Mouse (Mus musculus) common myeloid progenitor, adult 5-6 weeks (primary cell): ENCODE results near the gene Gm42715. TPM values are rescaled to one million over a fixed set of nuclear protein-coding genes. Genes with fewer than 3 reads are reported as not detected.
"Not testable (repeated sequence)": the region's sequence is repeated elsewhere in the genome, so short reads cannot be mapped to it uniquely, and the experiment has no call there.

ENCODE experiments used
- ATAC-seq: replicated peaks from 2 replicates; pipeline ENCODE4 v1.8.0; 2016; ENCODE audit warnings: low read depth, mild to moderate bottlenecking, moderate TSS enrichment, inconsistent platforms; ENCODE audit not compliant: poor library complexity, severe bottlenecking
- total RNA-seq: library from RNA; stranded (forward); fragments of 200-1000, 187-1606 nt; gene quantifications from 2 replicates; pipeline ENCODE4 v1.2.3, GENCODE M21; 2017

Gene Gm42715
- 11.2 and 11.9 TPM in 2 replicates for total RNA-seq

DNA sequence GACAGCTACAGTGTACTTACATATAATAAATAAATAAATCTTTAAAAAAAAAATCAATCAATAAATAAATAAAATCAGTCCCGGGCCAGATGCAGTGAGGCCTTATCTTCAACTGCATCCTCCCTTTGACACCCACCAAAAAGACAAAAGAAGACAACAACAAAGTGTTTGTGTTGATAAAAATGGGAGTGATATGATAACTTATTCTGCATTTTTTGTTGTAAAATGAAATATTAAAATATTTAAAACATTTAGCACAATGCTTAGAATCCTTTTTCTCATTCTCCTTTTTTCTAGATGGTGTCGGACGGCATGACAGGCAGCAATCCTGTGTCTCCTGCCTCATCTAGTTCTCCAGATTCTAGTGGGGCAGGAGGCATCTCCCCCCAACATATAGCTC lies at the start of gene Gm42715:
Gene Gm42715, plus strand, starts transcription at position 301 of the 400 bp plus-strand sequence.
- no peak for ATAC-seq

DNA sequence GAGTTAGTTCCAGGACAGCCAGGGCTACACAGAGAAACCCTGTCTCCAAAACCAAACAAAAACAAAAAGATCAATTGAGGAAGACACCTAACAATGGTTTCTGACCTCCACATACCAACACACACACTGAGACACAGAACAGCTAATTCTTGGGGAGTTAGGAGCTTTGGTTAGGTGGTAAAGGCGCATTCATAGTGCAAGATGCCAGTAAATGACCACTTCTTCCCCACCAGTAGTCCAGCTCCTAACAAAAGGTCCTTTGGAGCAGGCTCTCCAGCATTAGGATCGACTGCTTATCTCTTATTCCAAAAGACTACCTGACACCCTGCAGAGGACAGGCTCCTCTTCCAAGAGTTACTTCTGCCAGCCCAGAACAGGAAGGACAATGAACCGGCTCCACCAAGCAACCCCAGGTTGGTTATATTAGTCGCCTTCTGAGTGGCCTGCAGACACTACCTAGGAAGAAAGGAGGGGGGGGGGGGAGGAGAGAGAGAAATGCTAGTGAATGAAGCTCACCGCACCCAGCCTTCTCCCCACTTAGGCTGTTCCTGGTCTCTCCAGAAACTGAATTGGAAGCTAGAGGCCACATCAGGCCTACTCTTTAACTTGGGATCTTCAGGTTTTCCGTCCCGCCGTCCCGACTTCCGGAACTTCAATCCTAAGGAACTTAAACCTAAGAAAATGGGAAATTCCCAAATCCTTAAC lies 49.2 kb upstream of the Gm42715 start:
- ATAC-seq = 0 out of 2 replicates have a peak, but pooled peaks have one; percentile 19

DNA sequence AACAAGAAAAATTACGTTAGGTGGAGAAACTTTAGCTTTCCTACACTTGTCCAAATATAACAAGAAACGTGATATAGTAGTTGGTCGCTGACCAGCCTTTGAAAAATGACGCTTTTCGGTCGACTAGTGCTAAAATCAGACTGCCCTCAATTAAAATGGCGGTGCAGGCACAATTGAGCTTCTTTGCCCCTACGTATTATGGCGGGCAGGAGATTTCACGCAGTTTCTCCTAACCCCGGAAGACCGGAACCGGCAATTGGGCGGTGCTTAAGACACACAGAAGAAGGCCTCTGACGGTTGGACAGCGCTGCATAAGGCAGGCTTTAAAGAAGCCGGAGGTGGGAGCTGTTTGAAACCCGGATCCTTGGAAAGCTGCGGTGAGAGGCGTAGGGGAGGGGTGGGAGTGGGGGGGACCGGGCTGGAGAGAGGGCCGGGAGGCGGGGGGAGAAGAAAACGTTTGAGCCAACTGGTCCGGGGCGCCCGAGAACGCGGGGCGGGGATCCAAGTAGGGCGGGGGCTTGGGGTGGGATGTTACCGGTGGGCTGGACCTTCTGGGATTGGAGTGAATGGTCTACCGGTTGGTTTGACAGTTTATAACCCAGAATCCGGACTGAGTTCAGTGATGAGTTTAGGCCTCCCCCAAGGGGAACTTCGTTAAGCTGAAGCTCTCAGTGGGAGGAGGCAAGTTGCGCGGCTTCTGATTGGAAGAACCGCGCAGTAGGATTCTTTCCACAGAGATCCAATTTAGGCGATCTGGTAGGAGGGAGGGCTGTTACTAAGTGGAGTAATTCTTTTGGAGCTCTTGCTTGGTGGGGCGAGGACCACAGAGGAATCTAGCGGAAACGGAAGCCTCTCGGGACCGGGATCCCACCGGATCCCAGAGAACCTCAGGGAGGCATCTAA lies 48.4 kb upstream of the Gm42715 start:
- ATAC-seq = peak; percentile 86

DNA sequence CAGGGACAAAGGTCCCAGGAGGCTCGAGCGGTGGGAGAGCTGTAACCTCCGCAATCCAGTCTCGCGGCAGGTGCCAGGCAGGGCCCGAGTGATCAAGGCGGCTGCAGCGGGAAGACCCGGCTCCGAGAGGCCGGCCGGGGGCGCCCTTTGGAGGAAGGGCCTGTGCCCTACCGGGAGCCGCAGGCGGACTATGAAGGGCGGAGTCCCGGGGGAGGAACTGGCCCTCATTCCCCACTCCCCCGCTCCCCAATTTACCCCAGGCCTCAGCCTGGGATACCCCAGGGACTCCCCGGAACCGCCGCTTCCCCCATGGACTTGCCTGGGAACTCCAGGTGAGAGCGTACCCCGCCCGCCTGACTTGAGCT lies 47.8 kb upstream of the Gm42715 start:
- ATAC-seq = peak; percentile 27; the same call in 1 of the 2 replicates

DNA sequence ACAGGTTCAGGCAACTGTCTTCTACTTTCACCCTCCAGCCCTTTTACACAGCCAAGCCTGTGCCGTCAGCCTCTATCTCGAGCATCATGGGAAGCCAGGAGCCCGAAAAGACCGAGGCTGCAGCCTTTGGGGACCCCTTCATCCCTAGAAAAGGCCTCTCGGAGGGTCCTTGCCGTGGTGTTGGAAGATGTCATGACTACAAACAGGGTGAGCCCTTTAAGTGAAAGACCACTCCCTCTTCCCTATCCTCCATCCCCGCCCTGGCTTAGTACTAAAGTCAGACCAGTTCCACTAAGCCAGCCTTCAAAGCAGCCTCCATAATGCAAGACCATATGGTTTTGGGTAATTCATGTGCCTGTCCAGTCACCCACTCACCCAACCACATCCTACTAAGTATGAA lies 47.3 kb upstream of the Gm42715 start:
- no peak for ATAC-seq

DNA sequence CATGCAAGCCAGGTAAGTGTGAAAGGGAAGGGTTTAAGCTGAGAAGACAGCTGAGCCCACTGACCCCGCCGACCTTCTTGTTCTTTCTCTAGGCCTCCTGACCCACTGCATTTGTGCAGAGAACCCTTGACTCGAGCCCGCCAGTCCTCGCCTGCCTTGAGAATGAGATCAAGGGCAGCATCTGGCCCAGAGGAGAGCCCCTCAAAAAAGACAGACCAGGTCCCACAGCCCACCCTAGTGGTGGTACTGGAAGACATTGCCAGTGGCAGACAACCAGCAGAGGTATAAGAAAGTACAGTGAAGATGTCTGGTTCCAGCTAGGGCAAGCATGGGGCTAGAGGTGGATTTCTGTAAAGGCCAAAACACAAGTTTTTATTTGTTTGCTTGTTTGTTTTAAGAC lies 45.7 kb upstream of the Gm42715 start:
- no peak for ATAC-seq

DNA sequence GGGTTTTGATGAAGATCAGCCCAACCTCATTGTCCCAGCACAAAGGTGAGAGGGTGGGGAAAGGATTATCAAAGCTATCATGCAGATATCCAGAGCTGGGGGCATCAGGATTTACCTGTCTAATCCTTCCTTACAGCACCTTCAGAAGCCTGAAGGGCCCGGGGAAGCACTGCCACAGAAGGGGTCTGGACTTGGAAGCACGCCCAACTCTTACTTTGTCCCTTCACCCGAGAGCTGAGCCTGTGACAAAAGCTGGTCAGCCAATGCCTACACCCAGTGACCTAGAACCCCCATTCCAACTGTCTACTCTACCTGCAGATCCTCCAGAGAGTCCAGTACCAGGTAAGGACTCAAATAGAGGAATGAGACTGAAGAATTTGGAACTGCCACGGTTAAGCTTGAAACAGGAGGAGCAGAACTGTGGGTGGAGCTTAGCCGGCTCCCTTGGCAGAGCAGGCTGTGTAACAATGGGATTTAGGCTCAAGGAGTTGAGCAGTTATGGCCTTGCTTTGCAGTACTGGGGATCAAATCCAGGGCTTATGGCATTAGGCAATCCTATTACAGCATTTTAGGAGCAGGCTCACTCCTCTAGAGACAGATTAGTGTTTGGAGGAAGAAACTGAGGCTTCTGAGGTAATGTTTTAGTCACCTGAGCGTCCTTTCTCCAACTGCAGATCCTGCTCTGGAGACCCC lies 44.9 kb upstream of the Gm42715 start:
- ATAC-seq = no peak

DNA sequence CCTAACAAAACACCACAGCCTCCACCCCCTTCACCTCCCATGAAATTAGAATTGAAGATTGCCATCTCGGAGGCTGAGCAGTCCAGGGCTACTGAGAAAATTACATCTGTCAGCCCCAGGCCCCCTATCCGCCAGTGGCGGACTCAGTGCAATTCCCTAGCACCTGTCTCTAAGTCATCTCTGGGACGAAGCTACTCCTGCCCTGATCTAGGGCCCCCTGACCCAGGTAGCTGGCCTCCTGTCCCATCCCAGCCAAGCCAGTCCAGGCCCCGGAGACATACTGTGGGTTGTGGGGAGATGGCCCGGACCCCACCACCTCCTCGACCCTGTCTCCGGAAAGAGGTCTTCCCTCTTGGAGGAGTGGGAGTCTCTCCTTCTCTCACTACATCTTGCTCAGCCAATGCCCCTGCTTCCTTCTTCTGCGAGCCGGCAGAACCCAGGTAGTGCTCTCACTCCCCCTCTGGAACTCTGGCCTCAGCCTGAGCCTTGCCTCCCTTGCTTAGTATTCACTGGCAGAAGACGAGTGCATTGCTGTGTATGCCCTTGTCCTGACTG lies 44.1 kb upstream of the Gm42715 start:
- no peak for ATAC-seq

DNA sequence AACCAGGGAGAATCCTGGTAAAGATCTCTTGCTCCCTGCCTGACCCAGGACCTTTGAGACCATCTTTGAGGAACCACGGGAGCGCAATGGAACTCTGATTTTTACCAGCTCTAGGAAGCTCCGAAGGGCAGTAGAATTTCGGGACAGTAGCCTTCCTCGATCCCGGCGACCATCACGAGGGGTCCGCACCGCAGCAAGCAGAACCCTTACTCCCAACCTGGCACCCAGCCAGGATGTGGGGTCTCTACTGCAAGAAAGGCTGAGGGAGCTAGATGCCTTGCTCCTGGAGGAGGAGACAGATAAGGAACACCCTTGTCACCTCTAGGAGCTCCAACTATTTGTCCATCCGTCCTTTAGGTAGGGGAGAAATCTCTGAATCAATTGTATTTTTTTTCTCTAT lies 43.0 kb upstream of the Gm42715 start:
- no peak for ATAC-seq

DNA sequence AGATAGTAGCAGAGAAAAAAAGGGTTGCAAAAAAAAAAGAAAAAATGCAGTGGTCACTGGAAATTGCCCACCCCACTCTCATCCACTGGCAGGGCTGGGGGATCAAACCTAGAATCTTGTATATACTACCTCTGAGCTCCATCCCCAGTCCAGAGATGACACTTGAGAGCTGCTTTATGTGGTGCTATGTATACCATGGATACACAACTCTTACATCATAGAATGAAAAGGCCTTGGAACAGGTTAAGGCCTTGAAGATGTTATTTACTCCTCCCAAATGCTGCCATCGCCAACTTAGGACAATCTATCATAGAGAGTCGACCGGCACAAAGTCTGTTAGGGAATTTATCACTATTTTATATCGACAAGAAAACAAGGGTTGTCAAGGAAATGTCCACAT lies 42.5 kb upstream of the Gm42715 start:
- no peak for ATAC-seq

DNA sequence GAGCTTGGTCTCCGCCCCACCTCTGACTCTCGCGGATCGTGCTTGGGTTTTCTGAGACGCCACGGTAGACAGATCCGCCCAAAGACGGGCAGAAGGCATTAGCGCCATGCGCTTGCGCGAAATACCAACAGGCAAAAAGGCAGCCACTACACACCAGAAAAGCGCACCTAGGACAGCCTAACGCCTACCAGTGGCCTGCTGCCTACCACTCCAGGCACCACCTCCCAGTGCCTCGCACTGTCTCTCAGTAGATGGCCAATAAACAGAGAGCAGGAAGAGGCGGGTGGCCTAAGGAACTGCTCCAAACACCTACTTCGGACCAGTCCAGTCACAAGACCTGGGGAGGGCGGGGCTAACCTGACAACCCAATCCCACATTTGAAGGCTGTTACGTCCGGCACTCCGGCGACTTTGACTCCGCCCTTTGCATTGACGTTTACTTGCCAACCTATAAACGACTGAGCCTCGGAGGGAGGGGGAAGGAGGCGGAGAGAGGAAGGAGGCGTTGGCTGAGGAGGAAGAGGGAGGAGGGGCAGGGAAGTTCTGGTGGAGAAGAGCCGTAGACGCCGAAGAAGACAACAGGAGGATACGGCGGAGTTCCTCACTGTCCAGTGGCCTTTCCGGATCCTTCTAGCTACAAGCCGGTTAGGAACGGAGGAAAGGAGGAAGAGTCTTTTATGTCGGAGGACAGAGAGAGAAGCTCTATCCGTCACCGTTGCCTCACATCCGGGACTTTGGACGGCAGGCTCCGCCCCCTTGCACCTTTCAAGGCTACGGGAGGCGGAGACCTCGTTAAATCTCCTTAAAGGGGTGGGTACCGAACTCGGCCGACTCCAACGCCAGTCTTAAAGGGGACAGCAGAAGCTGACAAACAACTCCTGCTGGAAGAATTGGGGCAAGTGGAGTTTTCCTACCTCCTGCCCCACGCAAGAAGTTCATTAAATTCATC lies 41.4 kb upstream of the Gm42715 start:
- peak; percentile 81 for ATAC-seq

DNA sequence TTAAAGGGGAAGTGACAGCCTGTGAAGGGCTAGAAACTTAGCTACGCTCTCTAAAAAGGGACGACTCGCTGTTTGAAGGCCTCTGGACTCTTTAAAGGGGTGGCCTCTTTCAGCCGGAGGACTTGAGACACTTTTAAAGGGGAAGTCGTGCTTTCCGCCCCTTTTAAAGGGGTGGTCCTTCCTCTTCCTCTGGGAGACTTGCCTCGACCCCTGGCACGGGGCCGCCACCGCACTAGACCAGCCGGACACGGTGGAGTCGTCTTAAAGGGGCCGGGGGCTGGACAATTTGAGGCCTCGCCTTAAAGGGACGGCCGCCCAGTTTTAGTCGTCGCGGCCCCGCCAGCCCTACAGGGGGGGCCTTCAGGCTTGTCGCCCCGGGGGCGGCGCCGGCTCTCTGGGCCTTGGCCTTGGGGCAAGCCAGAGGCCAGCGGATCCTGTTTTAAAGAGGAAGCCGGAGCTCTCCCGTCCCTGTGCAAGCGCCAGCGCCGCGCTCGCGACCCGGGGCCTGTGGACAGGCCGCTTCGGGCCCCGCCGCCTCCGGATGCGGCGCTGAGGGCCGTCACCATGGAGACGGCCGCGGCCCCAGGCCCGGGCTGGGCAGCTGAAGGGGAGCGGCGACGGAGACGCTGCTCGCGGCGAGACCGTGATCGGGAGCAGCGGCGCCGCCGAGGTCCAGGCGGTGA lies 40.6 kb upstream of the Gm42715 start, which contains the start of gene Fbrs:
Gene Fbrs, plus strand, starts transcription at position 565 of the 683 bp plus-strand sequence.
- ATAC-seq = peak; percentile 51

DNA sequence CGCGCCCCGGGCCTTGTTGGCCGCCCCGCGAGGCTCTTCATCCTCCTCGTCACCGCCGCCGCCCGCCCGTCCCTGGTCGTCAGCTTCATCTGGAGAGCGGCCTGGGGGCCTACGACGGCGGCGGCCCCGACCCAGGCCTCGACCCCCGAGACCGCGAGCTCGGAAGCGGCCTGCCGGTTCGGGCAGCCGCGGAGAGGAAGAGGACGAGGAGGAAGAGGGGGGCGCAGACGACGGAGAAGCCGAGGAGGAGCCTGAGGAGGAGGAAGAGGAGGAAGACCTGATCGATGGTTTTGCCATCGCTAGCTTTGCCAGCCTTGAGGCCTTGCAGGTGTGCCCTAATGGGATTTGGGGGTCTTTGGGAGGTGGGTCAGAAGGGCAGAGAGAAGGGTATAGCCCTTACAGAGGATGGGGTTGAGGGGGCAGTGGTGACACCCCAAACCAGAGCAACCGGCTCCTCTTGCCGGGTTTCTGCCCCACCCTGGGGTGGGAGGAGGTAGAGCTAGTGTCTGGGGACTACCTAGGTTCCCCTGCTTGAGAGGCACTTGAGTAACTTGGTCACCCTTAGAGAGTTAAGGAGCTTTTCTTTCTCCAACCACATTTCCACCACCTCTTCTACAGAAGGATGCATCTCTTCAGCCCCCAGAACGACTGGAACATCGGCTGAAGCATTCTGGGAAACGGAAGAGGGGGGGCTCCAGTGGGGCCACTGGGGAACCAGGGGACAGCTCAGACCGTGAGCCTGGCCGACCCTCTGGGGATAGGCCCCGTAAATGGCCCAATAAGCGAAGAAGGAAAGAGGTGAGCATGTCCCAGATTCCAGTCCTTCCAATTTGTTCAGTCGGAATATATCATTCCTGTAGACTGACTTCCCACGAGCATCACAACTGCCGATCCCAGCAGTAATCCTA lies 39.8 kb upstream of the Gm42715 start:
- no peak for ATAC-seq

DNA sequence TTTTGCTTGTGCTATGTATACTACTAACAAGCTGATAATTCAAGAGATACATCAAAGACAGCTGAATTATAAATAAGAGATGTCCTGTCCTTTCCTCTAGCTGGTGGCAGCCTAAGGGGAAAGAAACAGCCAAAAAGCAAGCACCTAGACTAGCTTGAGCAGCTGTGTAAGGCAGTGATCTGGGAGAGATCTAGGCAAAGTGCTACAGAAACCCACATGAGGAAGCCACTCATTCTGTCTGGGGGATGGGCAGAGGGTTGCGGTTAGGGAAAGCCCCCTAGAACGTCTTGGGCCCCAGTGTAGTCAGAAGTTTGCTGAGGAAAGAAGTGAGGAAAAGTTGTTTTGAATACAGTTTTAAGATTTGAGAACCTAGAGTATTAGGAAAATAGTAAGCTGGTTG lies 39.1 kb upstream of the Gm42715 start:
- no peak for ATAC-seq

DNA sequence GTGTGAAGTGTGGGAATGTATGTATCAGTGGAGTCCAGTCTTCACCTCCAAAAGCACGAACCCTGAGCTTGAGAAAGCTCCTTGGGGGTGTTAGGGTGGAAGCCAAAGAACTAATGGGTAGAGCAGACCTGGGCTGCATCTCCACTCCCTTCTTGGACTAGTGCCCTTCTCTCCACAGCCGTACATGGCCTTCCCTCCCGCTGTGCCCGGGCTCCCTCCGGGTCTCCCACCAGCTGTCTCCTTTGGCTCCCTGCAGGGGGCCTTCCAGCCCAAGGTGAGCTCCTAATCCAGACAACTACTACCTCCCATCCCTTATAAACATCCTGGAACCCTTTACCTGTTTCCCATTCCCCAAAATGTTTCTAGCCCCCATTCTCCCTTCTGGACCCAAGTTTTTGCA lies 34.0 kb upstream of the Gm42715 start:
- ATAC-seq = no peak

DNA sequence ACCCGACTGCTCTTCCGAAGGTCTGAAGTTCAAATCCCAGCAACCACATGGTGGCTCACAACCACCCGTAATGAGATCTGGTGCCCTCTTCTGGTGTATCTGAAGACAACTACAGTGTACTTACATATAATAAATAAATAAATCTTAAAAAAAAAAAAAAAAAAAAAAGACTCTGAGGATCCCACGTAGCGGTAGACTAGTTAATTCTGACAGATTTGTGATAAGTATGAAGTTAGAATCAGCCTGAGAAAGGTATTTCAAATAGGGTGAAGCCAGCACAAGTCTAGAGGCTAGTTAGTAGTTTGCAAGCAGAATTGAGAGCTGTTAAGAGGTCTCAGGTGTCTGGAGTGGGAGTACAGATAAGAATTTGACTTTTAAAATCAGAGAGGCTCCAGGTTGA lies 31.0 kb upstream of the Gm42715 start:
- not testable (repeated sequence) for ATAC-seq

DNA sequence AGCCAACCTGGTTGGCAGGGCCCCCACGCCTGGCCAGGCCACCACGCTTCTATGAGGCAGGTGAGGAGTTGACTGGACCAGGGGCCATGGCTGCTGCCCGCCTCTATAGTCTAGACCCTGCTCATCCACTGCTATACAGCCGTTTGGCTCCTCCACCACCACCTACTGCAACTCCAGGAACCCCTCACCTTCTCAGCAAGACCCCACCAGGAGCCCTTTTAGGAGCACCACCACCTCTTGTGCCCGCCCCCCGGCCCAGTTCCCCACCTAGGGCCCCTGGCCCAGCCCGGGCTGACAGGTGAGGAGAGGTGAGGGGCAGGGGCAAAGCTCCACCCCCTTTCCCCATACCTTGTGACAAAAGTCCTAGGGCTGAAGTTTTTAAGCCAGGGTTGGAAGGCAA lies 29.4 kb upstream of the Gm42715 start:
- ATAC-seq = no peak

DNA sequence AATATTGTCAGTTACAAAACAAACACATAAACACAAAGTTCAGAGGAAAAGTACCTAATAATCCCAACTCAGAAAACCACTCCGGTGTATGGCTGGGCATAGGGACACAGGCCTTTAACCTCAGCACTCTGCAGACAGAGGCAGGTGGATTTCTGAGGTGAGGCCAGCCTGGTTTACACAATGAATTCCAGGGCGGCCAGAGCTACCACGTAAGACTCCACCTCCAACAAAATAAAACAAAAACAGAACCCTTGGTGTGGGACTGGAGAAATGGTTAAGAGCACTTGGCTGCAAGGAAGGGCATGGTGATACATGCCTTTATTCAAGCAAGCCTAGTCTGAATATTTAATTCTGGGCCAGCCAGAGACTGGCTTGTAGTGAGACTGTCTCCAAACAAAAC lies 27.5 kb upstream of the Gm42715 start:
- no peak for ATAC-seq
